Mouse (Mus musculus) forebrain, embryonic 11.5 days (tissue): ENCODE results near the gene Sec24d. TPM values are rescaled to one million over a fixed set of nuclear protein-coding genes. Genes with fewer than 3 reads are reported as not detected.

Source experiments
- ATAC-seq: fragments of 200-750 bp; cut with Nextera tagmentation; replicated peaks from 2 replicates; pipeline ENCODE4 v1.8.0; 2017; ENCODE audit warnings: moderate TSS enrichment; ENCODE audit not compliant: low FRiP score
- DNase-seq: peaks from one replicate; pipeline ENCODE4 v3.0.0-alpha.2; 2017; ENCODE audit warnings: low spot score
- H3K27ac ChIP-seq: fragments of 300-500 bp; sonication (generic); 2 replicates; pipeline ENCODE4 v1.5.1; 2014; ENCODE audit warnings: low read depth, low read length
- H3K27me3 ChIP-seq: fragments of 300-500 bp; sonication (generic); 2 replicates; pipeline ENCODE4 v1.6.1; 2014; ENCODE audit warnings: mild to moderate bottlenecking, low read length, mixed read lengths; ENCODE audit not compliant: control insufficient read depth, insufficient read depth
- H3K36me3 ChIP-seq: fragments of 300-500 bp; sonication (generic); 2 replicates; pipeline ENCODE4 v1.6.1; 2014; ENCODE audit warnings: mild to moderate bottlenecking, low read length, moderate library complexity, mixed read lengths; ENCODE audit not compliant: control insufficient read depth, insufficient read depth
- H3K4me1 ChIP-seq: fragments of 300-500 bp; sonication (generic); replicated peaks from 2 replicates; pipeline ENCODE4 v1.6.1; 2014; ENCODE audit warnings: low read length, mixed read lengths; ENCODE audit not compliant: control insufficient read depth, insufficient read depth
- H3K4me2 ChIP-seq: fragments of 300-500 bp; sonication (generic); 2 replicates; pipeline ENCODE4 v1.6.1; 2014; ENCODE audit warnings: low read depth, mild to moderate bottlenecking, low read length, moderate library complexity, mixed read lengths; ENCODE audit not compliant: severe bottlenecking
- H3K4me3 ChIP-seq: fragments of 300-500 bp; sonication (generic); 2 replicates; pipeline ENCODE4 v1.5.1; 2014; ENCODE audit warnings: low read depth, low read length
- H3K9ac ChIP-seq: fragments of 300-500 bp; sonication (generic); 2 replicates; pipeline ENCODE4 v1.6.1; 2014; ENCODE audit warnings: low read length
- H3K9me3 ChIP-seq: fragments of 300-500 bp; sonication (generic); 2 replicates; pipeline ENCODE4 v1.6.1; 2016; ENCODE audit warnings: low read length, mixed read lengths; ENCODE audit not compliant: control insufficient read depth
- WGBS: fragments of 180-500 bp; shearing (Covaris S2); extraction: QIAGEN DNeasy Blood & Tissue Kit; methylation state at CpG from one replicate; pipeline ENCODE4 v1.1.7; 2014; 5-methylcytosine and 5-hydroxymethylcytosine counted together
- polyA plus RNA-seq: library from polyadenylated mRNA; unstranded; fragments of >200 nt; fragmentation: Nextera tagmentation; extraction: Ambion mirVana; gene quantifications from 2 replicates; pipeline ENCODE4 v1.2.1, GENCODE M21; 2014

Gene Sec24d
- polyA plus RNA-seq, 1 experiment from 2014 or later: 18.2 TPM

DNA sequence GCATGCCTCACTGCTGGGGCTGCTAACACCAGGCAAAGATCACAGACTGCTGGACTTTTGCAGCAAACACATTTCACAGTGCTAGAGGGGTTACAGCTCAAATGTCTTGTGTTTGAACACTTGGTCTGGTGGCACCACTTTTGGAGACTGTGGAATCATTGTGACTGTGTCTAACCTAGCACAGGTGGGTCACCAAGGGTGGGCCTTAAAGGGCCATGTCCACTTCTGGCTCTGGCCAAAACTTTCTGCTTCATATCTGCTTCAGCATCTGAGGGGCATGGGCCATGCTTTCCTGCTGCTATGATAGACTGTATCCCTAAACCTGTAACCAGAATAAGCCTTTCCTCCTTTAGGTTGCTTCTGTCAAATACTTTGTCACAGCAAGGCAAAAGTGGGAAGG is 29.8 kb upstream of the Sec24d start:
- Histone ChIP-seq H3K4me1 (peaks cover 4% of the 10 kb centered on the region; the same call in 1 of the 2 replicates), H3K36me3 (no peaks in the 10 kb centered on the region), H3K27me3 (no peaks in the 10 kb centered on the region), H3K27ac (no peak overlapping the region), H3K4me2 (no peak overlapping the region), H3K4me3 (no peak overlapping the region), H3K9me3 (no peaks in the 10 kb centered on the region), H3K9ac (no peak overlapping the region)
- ATAC-seq: no peak
- DNase-seq: no peak

DNA sequence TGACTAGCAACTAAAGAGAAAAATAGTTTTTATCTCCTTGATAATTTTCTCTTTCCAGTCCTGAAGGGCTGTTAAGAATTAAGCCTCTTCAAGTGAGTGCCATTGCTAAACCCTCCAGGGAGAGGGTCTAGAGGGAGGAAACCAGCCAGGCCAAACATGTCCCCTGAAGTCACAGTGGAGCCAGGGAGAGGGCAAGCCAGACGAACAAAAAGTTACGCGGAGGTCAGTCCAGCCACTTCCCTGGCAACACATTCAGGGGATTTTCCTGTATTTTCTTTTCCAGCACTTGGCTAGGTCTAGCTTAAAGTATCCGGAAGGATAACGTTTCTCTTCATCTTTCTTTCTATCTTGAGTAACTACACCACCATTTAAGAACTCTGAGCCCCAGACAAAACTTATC is 22.9 kb upstream of the Sec24d start:
- no peaks in the 10 kb centered on the region for H3K4me1 ChIP-seq
- H3K9me3 ChIP-seq: no peaks in the 10 kb centered on the region
- H3K36me3 ChIP-seq: no peaks in the 10 kb centered on the region
- DNase-seq (no peak), ATAC-seq (no peak)
- no peak overlapping the region for H3K9ac ChIP-seq
- 56% methylated on average over 5 of the region's 5 CpGs for WGBS
- H3K27ac ChIP-seq: no peak overlapping the region
- no peak overlapping the region for H3K4me3 ChIP-seq
- H3K27me3 ChIP-seq: no peaks in the 10 kb centered on the region
- no peak overlapping the region for H3K4me2 ChIP-seq

- DNase-seq: no peak
- H3K36me3 ChIP-seq: no peaks in the 10 kb centered on the region
- no peaks in the 10 kb centered on the region for H3K27me3 ChIP-seq
- no peak overlapping the region for H3K4me2 ChIP-seq
- no peak for ATAC-seq
- H3K4me3 ChIP-seq: no peak overlapping the region
- H3K27ac ChIP-seq: no peak overlapping the region
- H3K9ac ChIP-seq: no peak overlapping the region
- H3K9me3 ChIP-seq: no peaks in the 10 kb centered on the region
- WGBS: 61% methylated on average over 4 of the region's 4 CpGs
- H3K4me1 ChIP-seq: no peaks in the 10 kb centered on the region
Observed at GRCm38 (mm10) chr3:123245646-123246045, 21.6 kb upstream of the Sec24d start.

DNA sequence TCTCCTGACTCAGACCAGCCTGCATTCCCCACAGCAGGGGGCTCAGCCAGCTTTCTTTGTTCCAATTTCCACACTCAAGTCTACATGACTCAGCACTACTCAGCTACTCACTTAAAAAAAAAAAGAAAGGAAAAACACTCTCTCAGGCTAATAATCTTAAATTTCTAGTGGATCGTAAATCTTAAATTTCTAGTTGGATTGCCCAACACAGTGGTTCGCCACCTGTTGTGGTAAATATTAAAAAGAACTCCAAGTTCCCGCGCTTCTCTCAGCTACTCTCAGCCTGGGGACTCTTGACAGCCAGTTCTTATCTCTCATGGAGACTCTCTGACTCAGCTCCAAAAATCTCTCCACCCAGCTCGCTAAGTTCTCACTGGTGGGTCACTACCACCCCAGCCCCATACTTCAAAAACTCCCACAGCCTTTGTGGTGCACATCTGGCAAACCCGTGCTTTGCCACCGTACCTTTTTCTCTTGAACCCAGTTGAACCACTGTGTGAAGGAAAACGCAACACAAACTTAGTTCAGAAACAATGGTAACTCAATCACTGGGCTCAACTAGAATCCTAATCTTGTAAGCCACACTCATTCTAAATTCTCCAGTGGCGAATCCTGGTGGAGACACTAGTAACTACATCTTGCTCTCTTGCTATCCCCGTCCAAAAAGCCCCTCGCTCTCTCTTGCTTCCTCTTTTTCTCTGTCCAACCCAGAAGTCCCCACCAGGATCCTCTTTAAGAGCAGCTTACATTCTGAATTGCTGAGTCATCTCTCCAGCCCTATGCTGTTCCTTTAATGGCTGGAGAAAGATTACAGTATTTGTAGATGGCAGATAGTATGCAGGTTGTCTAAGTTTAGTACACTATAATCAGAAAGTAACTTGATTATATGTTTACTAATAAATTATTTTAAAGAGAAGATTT is 10.8 kb upstream of the Sec24d start:
- H3K27ac ChIP-seq: no peak overlapping the region
- 78% methylated on average over 11 of the region's 11 CpGs for WGBS
- DNase-seq (no peak), ATAC-seq (no peak)
- H3K27me3 ChIP-seq: no peaks in the 10 kb centered on the region
- H3K4me1 ChIP-seq: no peaks in the 10 kb centered on the region
- H3K9ac ChIP-seq: no peak overlapping the region
- no peak overlapping the region for H3K4me3 ChIP-seq
- H3K36me3 ChIP-seq: no peaks in the 10 kb centered on the region
- H3K9me3 ChIP-seq: no peaks in the 10 kb centered on the region
- H3K4me2 ChIP-seq: no peak overlapping the region

DNA sequence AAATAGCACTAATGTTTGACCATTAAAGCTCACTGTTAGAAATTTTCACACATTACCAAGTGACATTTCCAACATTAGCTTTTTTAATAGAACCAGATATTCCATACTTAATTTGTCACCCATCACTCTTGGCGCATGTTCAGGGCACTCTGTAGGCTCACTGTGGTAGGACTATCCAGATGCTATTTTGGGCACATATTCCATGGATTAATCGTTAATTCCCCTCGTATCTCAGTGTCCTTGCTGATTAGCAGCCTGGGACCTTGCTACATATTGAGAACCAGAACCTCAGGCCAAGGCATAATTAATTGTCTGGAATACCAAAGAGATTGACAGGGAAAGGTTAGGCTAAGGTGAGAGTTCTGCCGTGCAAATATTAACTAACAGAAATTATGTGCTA is 8.5 kb upstream of the Sec24d start:
- Histone ChIP-seq H3K9ac (no peak overlapping the region), H3K4me1 (no peaks in the 10 kb centered on the region), H3K36me3 (no peaks in the 10 kb centered on the region), H3K27me3 (no peaks in the 10 kb centered on the region), H3K4me3 (no peak overlapping the region), H3K27ac (no peak overlapping the region), H3K9me3 (no peaks in the 10 kb centered on the region), H3K4me2 (no peak overlapping the region)
- WGBS: 78% methylated on average over 4 of the region's 4 CpGs
- DNase-seq (no peak), ATAC-seq (no peak)

DNA sequence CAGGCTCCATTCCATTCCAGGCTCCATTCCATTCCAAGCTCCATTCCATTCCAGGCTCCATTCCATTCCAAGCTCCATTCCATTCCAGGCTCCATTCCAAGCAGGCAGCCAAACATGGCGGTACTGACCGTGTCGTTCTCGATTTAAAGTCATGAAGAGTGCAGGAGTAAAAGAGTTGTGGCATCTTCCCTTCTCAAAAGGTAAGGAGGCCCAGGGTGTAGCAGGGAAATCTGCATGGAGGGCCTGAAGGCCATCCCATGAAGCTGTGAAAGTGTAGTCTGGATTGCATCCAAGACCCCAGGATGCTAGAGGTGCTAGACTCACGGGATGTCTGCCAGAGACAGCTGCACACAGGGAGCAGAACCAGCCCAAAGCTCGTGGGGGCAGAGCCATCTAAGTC is 2.5 kb upstream of the Sec24d start:
- ATAC-seq (no peak), DNase-seq (no peak)
- WGBS: 71% methylated on average over 6 of the region's 6 CpGs
- Histone ChIP-seq H3K9ac (no peak overlapping the region), H3K4me1 (no peaks in the 10 kb centered on the region; the same call in 1 of the 2 replicates), H3K4me3 (no peak overlapping the region), H3K4me2 (no peak overlapping the region), H3K27me3 (no peaks in the 10 kb centered on the region), H3K9me3 (no peaks in the 10 kb centered on the region), H3K36me3 (no peaks in the 10 kb centered on the region), H3K27ac (no peak overlapping the region)

DNA sequence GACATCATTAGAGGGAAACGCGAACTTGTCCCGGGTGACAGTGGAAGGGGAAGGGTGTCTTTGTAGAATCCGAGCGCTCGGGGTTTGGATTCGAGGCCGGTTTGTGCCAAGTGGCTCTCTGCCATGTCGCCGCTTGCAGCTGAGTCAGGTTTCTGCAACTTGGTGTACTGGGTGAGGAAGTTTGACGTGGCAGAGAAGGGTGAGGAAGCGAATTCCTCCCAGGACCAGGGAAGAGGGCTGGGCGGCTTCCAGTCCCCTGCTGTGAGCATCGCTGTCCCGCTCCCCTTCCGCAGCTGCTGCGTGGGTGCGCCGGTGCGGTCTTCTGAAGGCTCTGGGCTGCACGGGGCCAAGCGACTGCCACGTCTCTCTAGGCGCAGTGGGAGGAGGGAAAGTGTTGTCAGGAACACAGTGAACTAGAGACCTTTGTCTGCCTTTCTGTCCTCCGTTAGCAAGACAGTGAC is 516 bp downstream of the Sec24d start:
- Histone ChIP-seq H3K4me1 (no peaks in the 10 kb centered on the region; the same call in 1 of the 2 replicates), H3K27ac (no peak overlapping the region), H3K27me3 (no peaks in the 10 kb centered on the region), H3K9ac (peak overlapping the region; percentile 55), H3K4me3 (peak overlapping the region; percentile 70), H3K9me3 (no peaks in the 10 kb centered on the region), H3K36me3 (no peaks in the 10 kb centered on the region), H3K4me2 (peak overlapping the region; percentile 91)
- ATAC-seq (peak; percentile 56), DNase-seq (peak; percentile 67)
- under 1% methylated on average over 25 of the region's 25 CpGs for whole genome bisulfite sequencing

GRCm38 (mm10) chr3:123282866-123283615 is 15.8 kb downstream of the Sec24d start:
- H3K4me1 ChIP-seq: no peaks in the 10 kb centered on the region
- 89% methylated on average over 12 of the region's 12 CpGs for WGBS
- H3K4me2 ChIP-seq: no peak overlapping the region
- DNase-seq (no peak), ATAC-seq (no peak)
- no peaks in the 10 kb centered on the region for H3K9me3 ChIP-seq
- H3K4me3 ChIP-seq: no peak overlapping the region
- no peak overlapping the region for H3K9ac ChIP-seq
- H3K27me3 ChIP-seq: no peaks in the 10 kb centered on the region
- H3K27ac ChIP-seq: no peak overlapping the region
- no peaks in the 10 kb centered on the region for H3K36me3 ChIP-seq
